ENCODE assay signal across 9 mouse cellular contexts in genomic region chr3:96571896-96572698, GRCm38 (mm10). TPM values are rescaled to one million over a fixed set of nuclear protein-coding genes. Genes with fewer than 3 reads are reported as not detected.
A peak's percentile ranks its signal among the peaks of the same experiment; 100 is the strongest.
DNase-seq lines count a peak whose midpoint lies in the region; ATAC-seq and TF ChIP-seq lines count a peak whose summit lies in the region.
"Had no signal": no experiment of that assay in that cellular context is flagged by ENCODE, and none has a peak within 500 bp of the region (broad histone marks: within the 10 kb centered on the region; RNA-seq: fewer than 3 reads in every experiment).

No protein-coding gene starts in this region.

- H3K9ac ChIP-seq in heart, embryonic 15.5 days, result no peak overlapping the region
- H3K9ac ChIP-seq in liver, embryonic 16.5 days (ENCODE audit: low read depth, low read length), result no peak overlapping the region
- H3K9ac ChIP-seq: limb, embryonic 13.5 days had no signal

- no peaks in the 10 kb centered on the region for H3K27me3 ChIP-seq in spleen, adult 2 months (ENCODE audit: control insufficient read depth, insufficient read depth, low read length)
- H3K27me3 ChIP-seq in heart, embryonic 15.5 days, result no peaks in the 10 kb centered on the region
- H3K27me3 ChIP-seq in liver, embryonic 16.5 days (ENCODE audit: control insufficient read depth, insufficient read depth, low read depth, low read length), result no peaks in the 10 kb centered on the region
- H3K27me3 ChIP-seq: limb, embryonic 13.5 days had no signal

- H3K4me2 ChIP-seq in heart, embryonic 15.5 days, result no peak overlapping the region
- H3K4me2 ChIP-seq in liver, embryonic 16.5 days (ENCODE audit: low read depth, low read length), result no peak overlapping the region
- H3K4me2 ChIP-seq: limb, embryonic 13.5 days had no signal

- no peak overlapping the region for H3K4me3 ChIP-seq in spleen, adult 2 months (ENCODE audit: extremely low read depth, insufficient read depth, insufficient read length)
- no peak overlapping the region for H3K4me3 ChIP-seq in heart, embryonic 15.5 days
- no peak overlapping the region for H3K4me3 ChIP-seq in liver, embryonic 16.5 days (ENCODE audit: low read depth, low read length)
- H3K4me3 ChIP-seq: limb, embryonic 13.5 days had no signal

- no peak for ATAC-seq in heart, embryonic 15.5 days (replicated peaks; ENCODE audit: insufficient number of reproducible peaks, insufficient read depth, low FRiP score, low read depth)
- ATAC-seq in liver, embryonic 16.5 days (ENCODE audit: low read depth), result no peak
- no peak for ATAC-seq in erythroblast, adult 5-6 weeks (replicated peaks; ENCODE audit: low FRiP score, poor library complexity, severe bottlenecking)
- ATAC-seq in cerebellum, adult (ENCODE audit: insufficient number of reproducible peaks, low FRiP score, low TSS enrichment), result no peak

- H3K27ac ChIP-seq in spleen, adult 2 months (ENCODE audit: insufficient read depth, low read length), result peak overlapping the region; percentile 50
- H3K27ac ChIP-seq in heart, embryonic 15.5 days, result peak overlapping the region; percentile 73
- H3K27ac ChIP-seq in liver, embryonic 16.5 days (ENCODE audit: low read length), result peak overlapping the region; percentile 49; the same call in 1 of the 2 replicates
- H3K27ac ChIP-seq: limb, embryonic 13.5 days had no signal

- no peak for TF ChIP-seq POLR2A in spleen, adult 2 months (IDR thresholded peaks at IDR 0.05; ENCODE audit: low read depth, low read length)

- TF ChIP-seq CTCF in spleen, adult 2 months (IDR thresholded peaks at IDR 0.05; ENCODE audit: extremely low read depth, insufficient read depth, insufficient read length, insufficient replicate concordance), result no peak

- peaks cover 22% of the 10 kb centered on the region for H3K4me1 ChIP-seq in spleen, adult 2 months (ENCODE audit: control insufficient read depth, insufficient read depth, insufficient read length)
- peaks cover 59% of the 10 kb centered on the region for H3K4me1 ChIP-seq in heart, embryonic 15.5 days (replicated peaks)
- peaks cover 32% of the 10 kb centered on the region for H3K4me1 ChIP-seq in liver, embryonic 16.5 days (ENCODE audit: control insufficient read depth, low read depth, low read length)

- WGBS in spleen, adult 2 months, result 66% methylated on average over 16 of the region's 16 CpGs
- 64% methylated on average over 16 of the region's 16 CpGs for WGBS in heart, embryonic 15.5 days
- WGBS in liver, embryonic 16.5 days (ENCODE audit: insufficient replicate concordance), result 54% methylated on average over 16 of the region's 16 CpGs

- no peaks in the 10 kb centered on the region for H3K9me3 ChIP-seq in heart, embryonic 15.5 days (replicated peaks)
- no peaks in the 10 kb centered on the region for H3K9me3 ChIP-seq in liver, embryonic 16.5 days (replicated peaks; ENCODE audit: control insufficient read depth, low read length)
- H3K9me3 ChIP-seq: limb, embryonic 13.5 days had no signal

- H3K36me3 ChIP-seq in spleen, adult 2 months (ENCODE audit: control insufficient read depth, insufficient read depth, low read length), result no peaks in the 10 kb centered on the region
- H3K36me3 ChIP-seq in heart, embryonic 15.5 days, result no peaks in the 10 kb centered on the region
- H3K36me3 ChIP-seq in liver, embryonic 16.5 days (ENCODE audit: control insufficient read depth, insufficient read depth), result no peaks in the 10 kb centered on the region
- H3K36me3 ChIP-seq: limb, embryonic 13.5 days had no signal

- no peak for DNase-seq in spleen, adult 2 months (ENCODE audit: low read depth in 1 of 2, low spot score in 2 of 2)
- DNase-seq in spleen, adult 18-20 months, result no peak
- no peak for DNase-seq in embryo, embryonic 9.5 days (ENCODE audit: extremely low spot score)
- no peak for DNase-seq in layer of hippocampus, postnatal 14 days (ENCODE audit: low spot score in 2 of 2)

RNA-seq across cellular contexts. Expression of gene Gm16253, which starts 4.7 kb away (rescaled TPM):
- polyA plus RNA-seq in spleen, adult 2 months (2012; rRNA removed), result 0.18 TPM in 1 of 2 replicates, not detected in the other
- polyA plus RNA-seq in heart, embryonic 15.5 days (2015; fragmentation: Nextera tagmentation; extraction: Ambion mirVana), result 1.3 and 1.6 TPM in 2 replicates
- 0.48 and 0.55 TPM in 2 replicates for polyA plus RNA-seq in liver, embryonic 16.5 days (2015; fragmentation: Nextera tagmentation; extraction: Ambion mirVana)
- total RNA-seq in erythroblast, adult 5-6 weeks (2015; ENCODE audit: low replicate concordance), result not detected in 2 replicates
- total RNA-seq in erythroblast, adult 5-6 weeks (2017; ENCODE audit: low replicate concordance), result not detected in 2 replicates
- total RNA-seq in layer of hippocampus, postnatal 14 days (2021), result not detected

RNA-seq across cellular contexts. Expression of gene Txnip, which starts 14.3 kb away (rescaled TPM):
- 423 and 439 TPM in 2 replicates for polyA plus RNA-seq in spleen, adult 2 months (2012; rRNA removed)
- 206 and 208 TPM in 2 replicates for polyA plus RNA-seq in heart, embryonic 15.5 days (2015; fragmentation: Nextera tagmentation; extraction: Ambion mirVana)
- 49.3 and 51.2 TPM in 2 replicates for polyA plus RNA-seq in liver, embryonic 16.5 days (2015; fragmentation: Nextera tagmentation; extraction: Ambion mirVana)
- 125 and 174 TPM in 2 replicates for total RNA-seq in erythroblast, adult 5-6 weeks (2015; ENCODE audit: low replicate concordance)
- total RNA-seq in erythroblast, adult 5-6 weeks (2017; ENCODE audit: low replicate concordance), result 113 and 122 TPM in 2 replicates
- total RNA-seq in layer of hippocampus, postnatal 14 days (2021), result 10 to 100 TPM; 48.3 to 49.8 TPM

RNA-seq across cellular contexts. Expression of gene Polr3gl, which starts 21.9 kb away (rescaled TPM):
- 9.2 and 10.7 TPM in 2 replicates for polyA plus RNA-seq in spleen, adult 2 months (2012; rRNA removed)
- polyA plus RNA-seq in heart, embryonic 15.5 days (2015; fragmentation: Nextera tagmentation; extraction: Ambion mirVana), result 34.8 and 38.3 TPM in 2 replicates
- polyA plus RNA-seq in liver, embryonic 16.5 days (2015; fragmentation: Nextera tagmentation; extraction: Ambion mirVana), result 10.8 and 12.2 TPM in 2 replicates
- 7.3 and 17.7 TPM in 2 replicates for total RNA-seq in erythroblast, adult 5-6 weeks (2015; ENCODE audit: low replicate concordance)
- total RNA-seq in erythroblast, adult 5-6 weeks (2017; ENCODE audit: low replicate concordance), result 3.9 and 16.5 TPM in 2 replicates
- total RNA-seq in layer of hippocampus, postnatal 14 days (2021), result 10 to 100 TPM; 26.7 to 29.7 TPM

RNA-seq across cellular contexts. Expression of gene Ankrd34a, which starts 24.3 kb away (rescaled TPM):
- 0.14 and 0.15 TPM in 2 replicates for polyA plus RNA-seq in spleen, adult 2 months (2012; rRNA removed)
- 6.7 TPM in 2 replicates for polyA plus RNA-seq in heart, embryonic 15.5 days (2015; fragmentation: Nextera tagmentation; extraction: Ambion mirVana)
- 0.09 and 0.15 TPM in 2 replicates for polyA plus RNA-seq in liver, embryonic 16.5 days (2015; fragmentation: Nextera tagmentation; extraction: Ambion mirVana)
- not detected in 2 replicates for total RNA-seq in erythroblast, adult 5-6 weeks (2015; ENCODE audit: low replicate concordance)
- not detected in 2 replicates for total RNA-seq in erythroblast, adult 5-6 weeks (2017; ENCODE audit: low replicate concordance)
- total RNA-seq in layer of hippocampus, postnatal 14 days (2021), result 10 to 100 TPM; 45.9 to 51.8 TPM

RNA-seq across cellular contexts. Expression of gene Lix1l, which starts 28.9 kb away (rescaled TPM):
- polyA plus RNA-seq in spleen, adult 2 months (2012; rRNA removed), result 5.8 and 5.9 TPM in 2 replicates
- polyA plus RNA-seq in heart, embryonic 15.5 days (2015; fragmentation: Nextera tagmentation; extraction: Ambion mirVana), result 5.3 and 5.5 TPM in 2 replicates
- 0.49 and 0.68 TPM in 2 replicates for polyA plus RNA-seq in liver, embryonic 16.5 days (2015; fragmentation: Nextera tagmentation; extraction: Ambion mirVana)
- total RNA-seq in erythroblast, adult 5-6 weeks (2015; ENCODE audit: low replicate concordance), result not detected in 2 replicates
- not detected in 2 replicates for total RNA-seq in erythroblast, adult 5-6 weeks (2017; ENCODE audit: low replicate concordance)
- 10 to 100 TPM; 31.6 to 32.8 TPM for total RNA-seq in layer of hippocampus, postnatal 14 days (2021)
